Mouse (Mus musculus): ENCODE results near the gene Cnnm2. TPM values are rescaled to one million over a fixed set of nuclear protein-coding genes. Genes with fewer than 3 reads are reported as not detected.

Cnnm2 gene
- total and polyA plus RNA-seq, 2 experiments: 4.4 to 6.3 TPM

DNA sequence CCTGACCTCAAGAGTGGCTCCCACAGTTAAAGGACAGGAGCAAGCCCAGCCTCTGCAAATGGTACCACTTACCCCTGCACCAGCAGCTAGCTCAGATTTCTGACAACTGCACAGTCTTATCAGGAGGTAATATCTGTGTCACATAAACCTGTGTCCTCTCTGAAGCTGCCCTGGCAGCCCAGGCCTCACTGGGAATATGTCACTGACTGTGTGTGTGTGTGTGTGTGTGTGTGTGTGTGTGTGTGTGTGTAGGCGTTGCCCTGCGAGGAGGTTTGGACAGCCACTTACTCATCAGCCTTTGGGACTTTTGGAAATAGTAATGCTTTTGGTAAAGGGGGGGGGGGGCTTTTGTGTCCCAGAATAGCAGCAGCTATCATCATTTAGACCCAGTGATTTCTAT is 81.6 kb downstream of the Cnnm2 start:
- no peak overlapping the region for H3K9ac ChIP-seq (ENCODE audit: low read depth, low read length)
- H3K36me3 ChIP-seq (ENCODE audit: control insufficient read depth, insufficient read depth, low read length): no peaks in the 10 kb centered on the region
- no peaks in the 10 kb centered on the region for H3K79me2 ChIP-seq (ENCODE audit: control insufficient read depth, insufficient read depth, low read length)
- H3K4me3 ChIP-seq (ENCODE audit: insufficient read depth, low read depth, low read length): no peak overlapping the region
- no peak overlapping the region for H3K27ac ChIP-seq (replicated peaks; ENCODE audit: insufficient read depth, low read depth, low read length)
- TF ChIP-seq POLR2A (IDR thresholded peaks at IDR 0.05; ENCODE audit: extremely low read depth, insufficient read depth, low read length): no peak
- TF ChIP-seq CTCF (IDR thresholded peaks at IDR 0.05; ENCODE audit: low read depth, low read length): no peak
- WGBS: 69% methylated on average over 2 of the region's 2 CpGs
- H3K4me1 ChIP-seq (ENCODE audit: control insufficient read depth, insufficient read depth, low read length): no peaks in the 10 kb centered on the region; the same call in 1 of the 2 replicates
- no peaks in the 10 kb centered on the region for H3K27me3 ChIP-seq (ENCODE audit: control insufficient read depth, insufficient read depth, low read length)
- DNase-seq (ENCODE audit: extremely low read depth, low read depth, low spot score): no peak

DNA sequence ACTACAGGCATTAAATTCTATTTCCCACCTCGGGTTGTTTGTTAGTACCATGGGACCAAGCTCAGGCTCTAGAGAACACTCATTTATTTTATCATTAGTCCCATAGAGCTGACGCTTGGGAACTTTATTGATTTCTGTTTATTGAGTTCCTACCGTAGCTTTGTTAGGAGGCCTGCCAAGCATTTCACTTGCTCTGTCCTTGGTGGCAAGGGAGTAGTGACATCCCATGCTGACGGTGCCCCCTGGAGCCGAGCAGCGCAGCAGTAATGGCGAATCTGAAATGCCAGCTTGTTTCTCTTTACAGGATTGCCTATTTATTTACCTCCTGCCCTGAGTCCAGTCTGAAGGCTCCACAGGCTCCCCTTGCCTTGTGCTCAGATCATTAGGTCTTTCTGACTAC is 84.7 kb downstream of the Cnnm2 start:
- Histone ChIP-seq H3K27ac (replicated peaks; ENCODE audit: insufficient read depth, low read depth, low read length) (no peak overlapping the region), H3K79me2 (ENCODE audit: control insufficient read depth, insufficient read depth, low read length) (no peaks in the 10 kb centered on the region; the same call in 1 of the 2 replicates), H3K36me3 (ENCODE audit: control insufficient read depth, insufficient read depth, low read length) (no peaks in the 10 kb centered on the region), H3K27me3 (ENCODE audit: control insufficient read depth, insufficient read depth, low read length) (no peaks in the 10 kb centered on the region), H3K9ac (ENCODE audit: low read depth, low read length) (no peak overlapping the region), H3K4me1 (ENCODE audit: control insufficient read depth, insufficient read depth, low read length) (no peaks in the 10 kb centered on the region; the same call in 1 of the 2 replicates), H3K4me3 (ENCODE audit: insufficient read depth, low read depth, low read length) (no peak overlapping the region)
- peak; percentile 59 for DNase-seq (ENCODE audit: extremely low read depth, low read depth, low spot score)
- WGBS: 52% methylated on average over 7 of the region's 7 CpGs
- TF ChIP-seq POLR2A (IDR thresholded peaks at IDR 0.05; ENCODE audit: extremely low read depth, insufficient read depth, low read length) (no peak), CTCF (IDR thresholded peaks at IDR 0.05; ENCODE audit: low read depth, low read length) (peak; percentile 22; the same call in 1 of the 2 replicates)

DNA sequence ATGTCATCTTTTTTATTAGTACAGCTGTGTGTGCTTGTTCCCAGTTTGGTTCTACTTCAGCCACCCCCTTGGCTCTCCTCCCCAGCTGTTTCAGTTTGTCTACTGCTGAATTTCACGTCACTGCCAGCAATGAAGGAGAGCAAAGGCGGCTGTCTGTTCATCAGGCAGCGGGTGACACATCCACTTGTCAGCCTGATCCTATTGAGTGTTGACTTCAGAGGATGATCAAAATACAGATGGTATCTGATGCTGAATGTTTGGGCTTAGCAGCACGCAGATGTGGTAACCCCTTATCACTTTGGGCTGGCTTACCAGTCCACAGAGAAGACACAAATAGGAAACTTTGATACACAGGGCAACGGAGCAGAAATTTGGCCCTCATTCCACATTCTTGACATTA is 85.1 kb downstream of the Cnnm2 start:
- TF ChIP-seq CTCF (IDR thresholded peaks at IDR 0.05; ENCODE audit: low read depth, low read length) (no peak), POLR2A (IDR thresholded peaks at IDR 0.05; ENCODE audit: extremely low read depth, insufficient read depth, low read length) (no peak)
- Histone ChIP-seq H3K27me3 (ENCODE audit: control insufficient read depth, insufficient read depth, low read length) (no peaks in the 10 kb centered on the region), H3K36me3 (ENCODE audit: control insufficient read depth, insufficient read depth, low read length) (no peaks in the 10 kb centered on the region), H3K4me3 (ENCODE audit: insufficient read depth, low read depth, low read length) (no peak overlapping the region), H3K79me2 (ENCODE audit: control insufficient read depth, insufficient read depth, low read length) (no peaks in the 10 kb centered on the region; the same call in 1 of the 2 replicates), H3K9ac (ENCODE audit: low read depth, low read length) (no peak overlapping the region), H3K27ac (replicated peaks; ENCODE audit: insufficient read depth, low read depth, low read length) (no peak overlapping the region), H3K4me1 (ENCODE audit: control insufficient read depth, insufficient read depth, low read length) (no peaks in the 10 kb centered on the region; the same call in 1 of the 2 replicates)
- WGBS: 76% methylated on average over 5 of the region's 5 CpGs
- peak; percentile 13 for DNase-seq (ENCODE audit: extremely low read depth, low read depth, low spot score)

DNA sequence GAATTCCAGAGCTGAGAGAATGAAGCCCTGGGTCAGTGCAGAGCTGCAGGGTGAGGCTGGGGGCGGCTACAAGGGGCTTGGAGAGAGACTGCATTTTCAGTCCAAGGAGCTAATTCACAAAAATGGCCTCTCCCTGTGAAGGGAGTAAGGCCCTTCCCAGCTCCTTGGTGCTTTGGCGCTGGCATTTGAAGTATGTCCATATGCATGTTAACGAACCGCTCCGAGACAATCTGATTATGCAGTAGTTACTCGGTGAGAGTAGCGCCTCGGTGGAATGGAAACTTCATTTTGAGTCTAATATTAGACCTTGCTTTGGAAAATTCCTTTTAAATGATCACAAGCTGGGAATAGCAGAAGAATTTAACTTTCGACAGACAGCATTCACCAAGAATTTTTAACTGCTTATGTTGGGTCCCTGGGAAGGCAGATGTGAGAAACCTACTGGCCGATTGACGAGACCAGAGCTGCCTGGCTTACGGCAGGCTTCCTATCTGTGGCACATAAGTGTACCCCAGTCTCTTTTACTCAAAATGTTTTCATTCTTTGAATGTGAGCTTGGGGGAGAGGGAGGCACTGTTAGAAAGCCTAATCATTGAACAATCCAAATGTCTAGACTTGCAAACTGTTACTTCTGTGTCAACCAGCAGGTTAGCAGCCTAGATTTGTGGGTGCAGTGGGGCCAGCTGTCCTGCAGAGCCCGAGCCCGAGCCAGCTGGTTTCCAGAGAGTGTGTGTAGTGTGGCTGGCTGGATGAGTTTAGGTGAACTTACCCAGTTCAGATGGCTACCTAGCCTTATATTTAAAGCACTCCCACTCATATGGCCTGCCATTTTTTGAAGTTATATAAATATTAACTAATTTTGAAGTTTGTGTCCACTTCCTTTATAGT is 87.2 kb downstream of the Cnnm2 start:
- Histone ChIP-seq H3K36me3 (ENCODE audit: control insufficient read depth, insufficient read depth, low read length) (no peaks in the 10 kb centered on the region), H3K4me3 (ENCODE audit: insufficient read depth, low read depth, low read length) (no peak overlapping the region), H3K27ac (replicated peaks; ENCODE audit: insufficient read depth, low read depth, low read length) (no peak overlapping the region), H3K9ac (ENCODE audit: low read depth, low read length) (no peak overlapping the region), H3K4me1 (ENCODE audit: control insufficient read depth, insufficient read depth, low read length) (no peaks in the 10 kb centered on the region; the same call in 1 of the 2 replicates), H3K27me3 (ENCODE audit: control insufficient read depth, insufficient read depth, low read length) (no peaks in the 10 kb centered on the region), H3K79me2 (ENCODE audit: control insufficient read depth, insufficient read depth, low read length) (no peaks in the 10 kb centered on the region; the same call in 1 of the 2 replicates)
- no peak for DNase-seq (ENCODE audit: extremely low read depth, low read depth, low spot score)
- TF ChIP-seq CTCF (IDR thresholded peaks at IDR 0.05; ENCODE audit: low read depth, low read length) (no peak), POLR2A (IDR thresholded peaks at IDR 0.05; ENCODE audit: extremely low read depth, insufficient read depth, low read length) (no peak)
- WGBS: 93% methylated on average over 14 of the region's 14 CpGs

DNA sequence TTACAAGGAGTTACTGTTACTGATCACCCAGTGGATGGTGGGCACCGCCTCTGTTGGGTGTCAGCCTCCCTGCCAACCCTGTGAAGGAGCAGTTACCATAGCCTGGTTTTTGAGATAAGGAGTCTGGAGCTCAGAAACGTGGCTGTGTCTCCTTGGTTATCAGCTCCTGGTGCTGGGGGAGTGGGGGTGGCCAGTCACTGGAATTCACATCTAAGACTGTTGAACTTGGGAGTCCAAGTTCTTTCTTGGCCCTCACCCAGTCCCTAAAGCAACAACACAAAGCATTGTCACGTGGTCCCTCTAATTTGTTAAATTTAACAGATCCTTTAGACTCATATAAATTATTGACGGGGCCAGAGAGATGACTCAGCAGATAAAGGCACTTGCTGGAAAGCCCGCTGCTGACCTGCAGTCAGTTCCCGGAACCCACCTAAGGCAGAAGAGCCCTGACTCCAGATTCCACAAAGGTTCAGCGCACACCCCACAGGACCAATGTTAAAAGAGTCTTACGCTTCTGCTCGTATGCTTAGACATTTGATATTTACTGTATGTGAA is 88.1 kb downstream of the Cnnm2 start:
- Histone ChIP-seq H3K9ac (ENCODE audit: low read depth, low read length) (no peak overlapping the region), H3K4me1 (ENCODE audit: control insufficient read depth, insufficient read depth, low read length) (no peaks in the 10 kb centered on the region; the same call in 1 of the 2 replicates), H3K79me2 (ENCODE audit: control insufficient read depth, insufficient read depth, low read length) (no peaks in the 10 kb centered on the region; the same call in 1 of the 2 replicates), H3K27ac (replicated peaks; ENCODE audit: insufficient read depth, low read depth, low read length) (no peak overlapping the region), H3K4me3 (ENCODE audit: insufficient read depth, low read depth, low read length) (no peak overlapping the region), H3K36me3 (ENCODE audit: control insufficient read depth, insufficient read depth, low read length) (no peaks in the 10 kb centered on the region), H3K27me3 (ENCODE audit: control insufficient read depth, insufficient read depth, low read length) (no peaks in the 10 kb centered on the region)
- 75% methylated on average over 9 of the region's 9 CpGs for WGBS
- peak; percentile 7 for DNase-seq (ENCODE audit: extremely low read depth, low read depth, low spot score)
- TF ChIP-seq POLR2A (IDR thresholded peaks at IDR 0.05; ENCODE audit: extremely low read depth, insufficient read depth, low read length): no peak
- no peak for TF ChIP-seq CTCF (IDR thresholded peaks at IDR 0.05; ENCODE audit: low read depth, low read length)
